Mouse (Mus musculus): Measurements from ENCODE around the gene Mbtd1. TPM values are rescaled to one million over a fixed set of nuclear protein-coding genes. Genes with fewer than 3 reads are reported as not detected.

Gene Mbtd1
- total RNA-seq, 2 experiments from 2014 or later = 8.0 to 9.9 TPM

- Histone ChIP-seq H3K27ac (peak overlapping the region; percentile 97), H3K4me3 (peak overlapping the region; percentile 75)
- intact Hi-C loops (cut with DNase I) = loop anchor here (5.0 kb wide), 1 partner anchor 42 kb away; the partner anchor contains the start of gene Spag9
- peak; percentile 17; the same call in 1 of the 2 replicates for TF ChIP-seq CTCF (IDR thresholded peaks at IDR 0.05)
- DNase-seq = peak; percentile 97
Observed at GRCm38 (mm10) chr11:93955256-93956150, 69.9 kb downstream of the Mbtd1 start.

GRCm38 (mm10) chr11:93956159-93956558 is 70.5 kb downstream of the Mbtd1 start, which contains the start of gene Nme2:
TSS of gene Nme2 (minus strand) at chr11:93956259.
- Histone ChIP-seq H3K4me3 (peak within 1 kb of the TSS; percentile 75), H3K27ac (peak within 1 kb of the TSS; percentile 97)
- no peak for TF ChIP-seq CTCF (IDR thresholded peaks at IDR 0.05)
- intact Hi-C loops (cut with DNase I) = loop anchor here (5.0 kb wide), 1 partner anchor 41 kb away; the partner anchor contains the start of gene Spag9
- DNase-seq = peak; percentile 38

DNA sequence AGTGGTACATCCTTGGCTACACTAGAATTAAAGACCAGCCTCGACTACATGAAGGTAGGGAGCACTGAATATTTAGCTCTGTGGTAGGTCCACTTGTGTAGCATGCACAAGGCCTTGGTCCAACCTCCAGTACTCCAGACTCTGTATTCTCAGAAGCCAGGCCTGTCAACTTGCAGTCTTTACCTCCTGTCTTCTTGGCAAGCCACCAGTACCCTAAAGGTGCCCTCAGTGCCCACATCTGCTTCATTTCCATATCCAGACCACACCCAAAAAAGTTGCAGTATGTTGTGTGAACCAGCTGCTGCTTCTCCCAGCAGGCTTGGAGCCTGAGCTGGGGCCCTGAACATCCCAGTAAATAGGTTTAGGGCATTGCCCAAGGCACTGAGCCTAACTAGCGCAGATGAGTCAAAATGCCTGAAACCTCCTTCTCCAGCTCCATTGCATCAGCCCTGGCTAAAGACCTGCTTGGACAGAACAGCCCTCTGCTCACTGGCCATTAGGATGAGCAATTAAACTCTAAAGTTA is 71.4 kb downstream of the Mbtd1 start:
- Histone ChIP-seq H3K4me3 (no peak overlapping the region), H3K27ac (peak overlapping the region; percentile 97)
- no peak for DNase-seq
- no peak for TF ChIP-seq CTCF (IDR thresholded peaks at IDR 0.05)
- intact Hi-C loops (cut with DNase I) = loop anchor here (5.0 kb wide), 1 partner anchor 40 kb away; the partner anchor contains the start of gene Spag9

- H3K27ac ChIP-seq = no peak overlapping the region; the same call in 1 of the 2 replicates
- no peak overlapping the region for H3K4me3 ChIP-seq
- intact Hi-C loops (cut with DNase I) = loop anchor here (5.0 kb wide), 1 partner anchor 40 kb away; the partner anchor contains the start of gene Spag9
- no peak for TF ChIP-seq CTCF (IDR thresholded peaks at IDR 0.05)
- no peak for DNase-seq
Observed at GRCm38 (mm10) chr11:93957746-93958145, 72.1 kb downstream of the Mbtd1 start.

- intact Hi-C loops (cut with DNase I) = no loop called here
- DNase-seq = no peak
- Histone ChIP-seq H3K4me3 (no peak overlapping the region), H3K27ac (no peak overlapping the region)
- no peak for TF ChIP-seq CTCF (IDR thresholded peaks at IDR 0.05)
Observed at GRCm38 (mm10) chr11:93961482-93961881, 75.8 kb downstream of the Mbtd1 start.

DNA sequence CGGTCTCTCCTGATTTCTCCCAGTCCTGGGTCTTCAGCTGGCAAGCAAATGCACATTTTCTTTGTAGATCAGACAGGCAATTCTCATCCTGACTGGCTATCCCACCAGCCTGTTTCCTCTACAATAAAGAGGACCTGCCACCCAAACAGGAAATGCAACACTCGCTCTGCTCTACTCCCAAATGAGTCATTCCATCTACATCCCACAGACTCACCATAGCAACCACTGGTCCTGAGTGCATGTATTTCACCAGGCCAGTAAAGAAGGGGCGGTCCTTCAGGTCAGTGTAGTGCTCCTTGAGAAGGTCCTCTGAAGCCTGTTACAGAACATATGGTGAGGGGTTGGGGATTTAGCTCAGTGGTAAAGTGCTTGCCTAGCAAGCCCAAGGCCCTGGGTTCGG is 77.4 kb downstream of the Mbtd1 start:
- no peak overlapping the region for H3K4me3 ChIP-seq
- intact Hi-C loops (cut with DNase I) = no loop called here
- DNase-seq = no peak
- no peak for TF ChIP-seq CTCF (IDR thresholded peaks at IDR 0.05)
- no peak overlapping the region for H3K27ac ChIP-seq

- intact Hi-C loops (cut with DNase I) = loop anchor here (5.0 kb wide), 1 partner anchor 107 kb away; no protein-coding TSS in a partner anchor
- Histone ChIP-seq H3K27ac (no peak overlapping the region), H3K4me3 (no peak overlapping the region)
- DNase-seq = no peak
- no peak for TF ChIP-seq CTCF (IDR thresholded peaks at IDR 0.05)
Observed at GRCm38 (mm10) chr11:93965391-93965790, 79.7 kb downstream of the Mbtd1 start.

DNA sequence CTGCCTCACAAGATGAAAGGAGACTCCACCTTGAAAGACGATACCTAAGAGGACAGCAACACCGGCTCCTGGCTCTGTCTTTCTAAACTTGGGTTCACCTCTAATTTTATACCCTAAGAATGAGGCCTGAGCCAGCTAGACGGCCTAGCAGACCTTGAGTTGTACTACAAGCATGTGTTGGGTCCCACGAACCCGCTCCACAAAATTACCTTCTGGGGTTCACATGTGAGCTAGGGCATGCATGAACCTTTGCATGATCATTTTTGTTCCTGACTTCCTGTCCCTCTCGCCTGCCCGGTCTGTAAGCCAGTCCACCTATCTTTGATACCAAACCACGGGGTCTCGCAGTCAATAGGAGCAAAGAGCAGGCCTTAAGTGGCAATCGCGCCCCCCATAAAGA is 81.7 kb downstream of the Mbtd1 start:
- Histone ChIP-seq H3K27ac (peak overlapping the region; percentile 91), H3K4me3 (peak overlapping the region; percentile 89)
- no peak for DNase-seq
- no peak for TF ChIP-seq CTCF (IDR thresholded peaks at IDR 0.05)
- intact Hi-C loops (cut with DNase I) = loop anchor here (5.0 kb wide), 1 partner anchor 105 kb away; no protein-coding TSS in a partner anchor

- Histone ChIP-seq H3K27ac (peak within 1 kb of the TSS; percentile 91), H3K4me3 (peak within 1 kb of the TSS; percentile 89)
- peak; percentile 95 for DNase-seq
- intact Hi-C loops (cut with DNase I) = loop anchor here (1.0 to 5.0 kb wide), 4 partner anchors 19 to 119 kb away; no protein-coding TSS in a partner anchor
- peak; percentile 82 for TF ChIP-seq CTCF (IDR thresholded peaks at IDR 0.05)
Observed at GRCm38 (mm10) chr11:93968005-93968847, 82.6 kb downstream of the Mbtd1 start, which contains the start of the genes Gm20390 and Nme1. TSS of gene Gm20390 (minus strand) at chr11:93968293. TSS of gene Nme1 (minus strand) at chr11:93968521.

GRCm38 (mm10) chr11:93968848-93969128 is 83.1 kb downstream of the Mbtd1 start:
- peak overlapping the region; percentile 91 for H3K27ac ChIP-seq
- H3K4me3 ChIP-seq = peak overlapping the region; percentile 89
- no peak for TF ChIP-seq CTCF (IDR thresholded peaks at IDR 0.05)
- intact Hi-C loops (cut with DNase I) = loop anchor here (1.0 to 5.0 kb wide), 4 partner anchors 18 to 119 kb away; no protein-coding TSS in a partner anchor
- no peak for DNase-seq

DNA sequence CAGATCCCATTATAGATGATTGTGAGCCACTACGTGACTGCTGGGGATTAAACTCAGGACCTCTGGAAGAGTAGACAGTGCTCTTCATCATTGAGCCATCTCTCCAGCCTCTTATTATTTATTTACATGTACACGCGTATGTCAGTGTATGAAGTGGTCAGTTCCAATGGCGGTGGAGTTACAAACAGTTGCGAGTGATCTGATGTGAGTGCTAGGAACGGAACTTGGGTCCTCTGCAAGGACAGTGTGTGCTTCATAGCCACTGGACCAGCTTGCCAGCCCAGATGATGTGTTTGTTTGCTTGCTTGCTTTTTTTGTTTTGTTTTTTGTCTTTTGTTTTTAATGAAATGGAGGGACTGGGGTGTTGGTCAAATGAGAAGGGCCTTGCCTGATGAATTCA is 83.5 kb downstream of the Mbtd1 start:
- intact Hi-C loops (cut with DNase I) = loop anchor here (2.0 to 5.0 kb wide), 2 partner anchors 18 to 103 kb away; no protein-coding TSS in a partner anchor
- H3K27ac ChIP-seq = peak overlapping the region; percentile 91
- H3K4me3 ChIP-seq = no peak overlapping the region
- no peak for TF ChIP-seq CTCF (IDR thresholded peaks at IDR 0.05)
- no peak for DNase-seq

DNA sequence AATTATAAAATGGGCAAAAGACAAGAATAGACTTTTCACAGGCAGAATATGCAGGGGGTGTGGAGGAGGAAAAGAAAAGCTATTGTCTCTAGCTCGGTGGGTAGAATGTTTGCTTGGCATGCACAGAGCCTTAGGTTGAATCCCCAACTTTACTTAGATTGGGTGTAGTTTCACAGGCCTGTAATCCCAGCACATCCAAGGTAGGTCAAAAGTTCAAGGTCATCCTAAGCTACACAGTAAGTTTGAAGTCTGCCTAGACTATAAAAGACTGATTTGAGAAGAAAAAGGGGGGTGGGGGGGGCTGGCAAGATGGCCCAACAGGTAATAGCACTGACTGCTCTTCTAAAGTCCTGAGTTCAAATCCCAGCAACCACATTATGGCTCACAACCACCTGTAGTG is 84.1 kb downstream of the Mbtd1 start:
- Histone ChIP-seq H3K27ac (peak overlapping the region; percentile 91), H3K4me3 (no peak overlapping the region)
- DNase-seq = no peak
- intact Hi-C loops (cut with DNase I) = loop anchor here (2.0 to 5.0 kb wide), 2 partner anchors 17 to 103 kb away; no protein-coding TSS in a partner anchor
- TF ChIP-seq CTCF (IDR thresholded peaks at IDR 0.05) = no peak
